Mouse (Mus musculus) NIH3T3 (cell line): ENCODE data around the gene Mtcl1.
"Not testable (repeated sequence)": the region's sequence is repeated elsewhere in the genome, so short reads cannot be mapped to it uniquely, and the experiment has no call there.

Experiments used
- DNase-seq: peaks from one replicate; pipeline ENCODE4 v3.0.0-alpha.2; 2012; ENCODE audit warnings: low read depth

Gene Mtcl1

DNA sequence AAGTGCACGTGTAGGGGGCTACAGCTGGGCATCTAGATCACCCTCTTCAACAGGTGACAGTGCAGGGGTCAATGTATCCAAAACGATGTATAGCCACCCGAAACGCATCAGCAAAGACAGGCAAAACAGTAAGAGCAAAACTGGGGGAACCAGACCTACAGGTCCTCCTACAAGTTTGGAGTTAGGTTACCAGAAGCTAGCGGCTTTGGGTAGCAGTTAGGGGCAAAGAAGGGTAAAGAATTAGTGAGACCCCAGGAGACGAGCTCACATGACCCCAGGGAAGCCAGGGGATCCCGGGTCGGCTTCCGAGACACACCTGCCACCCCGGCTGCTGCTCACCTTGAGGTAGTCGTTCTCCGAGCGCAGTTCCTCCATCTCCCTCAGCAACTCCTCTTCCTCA lies 1.6 kb downstream of the Mtcl1 start:
- no peak for DNase-seq

DNA sequence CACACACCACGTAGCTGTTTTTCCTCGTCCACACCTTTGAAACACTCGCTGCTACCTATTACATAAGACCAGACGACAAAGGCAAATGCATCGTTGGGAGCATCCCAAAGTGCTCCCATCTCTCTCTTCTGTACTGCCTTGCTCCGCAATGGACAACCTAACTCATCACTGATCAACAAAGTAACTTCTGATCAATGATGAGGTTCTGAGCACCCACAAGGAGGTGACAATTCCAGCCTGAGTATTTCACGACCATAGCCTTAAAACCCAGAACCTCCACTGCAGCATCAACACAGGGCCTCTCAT lies 2.6 kb downstream of the Mtcl1 start:
- no peak for DNase-seq

- DNase-seq = peak; percentile 20
These were observed 3.1 kb downstream of the Mtcl1 start for GRCm38 (mm10) chr17:66446196-66447006.

- DNase-seq = no peak
These were observed 5.4 kb downstream of the Mtcl1 start for GRCm38 (mm10) chr17:66444059-66444700.

DNA sequence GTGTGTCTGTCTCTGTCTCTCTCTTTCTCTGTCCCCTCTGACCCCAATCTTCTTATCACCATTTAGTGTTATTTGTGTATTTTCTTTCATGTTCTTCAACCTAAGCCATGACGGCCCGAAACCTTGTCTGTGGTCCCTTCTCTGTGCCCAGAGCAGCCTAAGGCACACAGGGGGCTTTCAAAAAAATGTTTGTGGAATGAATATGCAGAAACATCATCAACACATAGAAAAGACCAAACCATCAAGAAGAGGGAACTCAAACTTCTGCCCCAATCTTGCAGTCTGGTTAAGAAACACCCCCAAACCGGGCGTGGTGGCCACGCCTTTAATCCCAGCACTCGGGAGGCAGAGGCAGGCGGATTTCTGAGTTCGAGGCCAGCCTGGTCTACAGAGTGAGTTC lies 9.7 kb downstream of the Mtcl1 start:
- no peak for DNase-seq

- DNase-seq = no peak
These were observed 10.3 kb downstream of the Mtcl1 start for GRCm38 (mm10) chr17:66439051-66439753.

- DNase-seq = no peak
These were observed 11.4 kb downstream of the Mtcl1 start for GRCm38 (mm10) chr17:66438137-66438536.

DNA sequence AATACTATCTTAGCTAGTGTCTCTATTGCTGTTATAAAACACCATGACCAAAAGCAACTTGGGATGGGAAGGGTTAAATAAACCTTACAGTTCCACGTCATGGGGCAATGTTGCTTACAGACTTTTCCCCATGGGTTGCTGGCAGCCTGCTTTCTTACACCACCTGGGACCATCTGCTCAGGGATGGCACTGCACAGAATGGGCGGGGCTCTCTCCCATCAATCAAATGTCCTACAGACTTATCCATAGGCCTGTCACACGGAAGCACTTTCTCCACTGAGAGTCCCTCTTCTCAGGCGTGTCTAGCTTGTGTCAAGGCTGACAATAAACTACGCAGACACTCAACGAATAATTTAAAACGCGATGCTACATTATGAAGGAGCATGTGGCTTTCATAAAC lies 12.7 kb downstream of the Mtcl1 start:
- no peak for DNase-seq

- no peak for DNase-seq
These were observed 13.6 kb downstream of the Mtcl1 start for GRCm38 (mm10) chr17:66435982-66436381.

DNA sequence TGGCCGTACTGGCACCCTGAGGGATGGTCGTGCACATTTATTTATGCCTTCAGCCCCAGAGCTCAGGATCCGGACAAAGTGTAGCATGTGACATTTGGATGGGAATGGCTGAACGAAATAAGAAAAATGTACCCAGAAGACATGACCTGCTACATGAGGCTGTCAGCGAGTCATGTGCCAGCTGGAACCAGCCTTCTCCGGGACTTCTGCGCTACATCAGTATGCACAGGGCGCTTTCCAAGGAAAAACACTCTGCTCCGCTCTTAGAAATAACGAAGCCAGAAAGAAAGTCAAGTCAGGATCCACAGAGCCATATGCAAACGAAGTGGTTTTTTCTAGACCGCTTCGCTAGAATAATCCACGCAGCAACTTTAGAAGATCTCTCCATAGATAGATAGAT lies 14.5 kb downstream of the Mtcl1 start:
- no peak for DNase-seq

DNA sequence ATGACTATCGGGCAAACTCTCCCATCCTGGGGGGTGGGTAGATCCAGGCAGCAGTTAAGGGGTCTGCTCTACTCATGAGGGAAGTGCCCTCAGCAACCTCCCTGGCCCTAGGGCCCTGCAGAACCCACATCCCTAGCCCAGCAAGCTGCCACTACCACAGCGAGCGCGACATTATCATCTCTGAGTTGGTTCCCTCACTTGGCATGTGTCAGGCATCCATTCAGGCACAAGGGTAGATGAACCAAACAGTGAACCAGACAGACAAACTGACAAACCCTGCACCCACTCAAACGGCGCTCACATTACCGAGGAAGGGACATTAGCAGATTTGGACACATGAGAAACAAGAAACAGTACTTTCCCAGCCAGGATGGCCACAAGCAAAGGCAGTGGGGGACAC lies 15.0 kb downstream of the Mtcl1 start:
- DNase-seq = no peak

DNA sequence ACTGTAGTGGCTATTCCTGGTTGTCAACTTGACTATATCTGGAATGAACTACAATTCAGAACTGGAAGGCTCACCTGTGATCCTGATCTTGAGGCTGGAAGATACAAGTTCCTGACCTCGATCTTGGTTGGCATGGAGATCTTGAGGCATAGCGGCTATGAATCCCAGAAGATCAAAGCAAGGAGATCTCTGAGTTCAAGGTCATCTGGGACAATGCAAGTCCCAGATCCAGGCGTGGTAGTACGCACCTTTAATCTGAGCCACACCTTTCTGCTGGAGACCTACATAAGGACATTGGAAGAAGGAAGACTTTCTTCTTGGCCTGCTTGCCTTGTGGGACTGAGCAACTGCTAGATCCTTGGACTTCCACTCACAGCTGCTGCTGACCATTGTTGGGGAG lies 24.9 kb downstream of the Mtcl1 start:
- not testable (repeated sequence) for DNase-seq

GRCm38 (mm10) chr17:66419421-66419820 lies 30.1 kb downstream of the Mtcl1 start:
- peak; percentile 46 for DNase-seq

DNA sequence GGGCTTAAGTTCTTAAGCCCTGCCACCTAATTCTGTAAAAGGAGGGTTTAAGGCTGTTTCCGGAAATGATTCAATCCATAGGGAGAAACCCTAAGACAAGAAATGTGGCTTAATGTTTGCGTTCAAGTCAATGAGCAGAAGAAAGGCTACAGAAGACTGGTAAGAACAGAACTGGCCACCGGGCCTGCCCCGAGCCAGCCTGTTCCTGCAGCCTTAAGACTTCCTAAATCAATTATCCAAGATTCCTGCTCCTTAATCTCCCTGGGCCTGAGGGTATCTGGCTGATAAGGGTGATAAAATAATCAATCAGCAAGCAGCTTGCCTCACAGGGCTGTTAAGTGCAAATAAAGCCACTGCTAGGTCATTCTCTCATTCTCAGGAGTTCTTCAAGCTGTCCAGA lies 31.8 kb downstream of the Mtcl1 start:
- DNase-seq = no peak

DNA sequence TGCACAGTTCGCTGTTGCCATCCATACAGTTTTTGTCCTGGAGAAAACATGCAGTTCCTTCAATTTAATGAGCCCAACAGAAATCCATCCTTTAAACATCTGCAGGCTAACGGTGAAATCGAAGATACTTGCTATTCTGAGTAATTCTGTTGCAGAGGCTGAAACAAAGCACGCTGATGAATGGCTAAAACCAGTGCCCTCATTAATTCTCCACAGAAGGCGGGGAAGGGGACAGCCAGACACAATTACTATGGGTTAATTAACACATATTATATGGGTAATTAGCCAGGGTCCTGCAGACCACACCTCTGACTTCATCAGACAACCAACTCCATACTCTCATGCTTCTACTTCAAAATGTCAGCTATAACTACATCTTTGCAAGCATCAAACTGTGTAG lies 32.2 kb downstream of the Mtcl1 start:
- DNase-seq = no peak

DNA sequence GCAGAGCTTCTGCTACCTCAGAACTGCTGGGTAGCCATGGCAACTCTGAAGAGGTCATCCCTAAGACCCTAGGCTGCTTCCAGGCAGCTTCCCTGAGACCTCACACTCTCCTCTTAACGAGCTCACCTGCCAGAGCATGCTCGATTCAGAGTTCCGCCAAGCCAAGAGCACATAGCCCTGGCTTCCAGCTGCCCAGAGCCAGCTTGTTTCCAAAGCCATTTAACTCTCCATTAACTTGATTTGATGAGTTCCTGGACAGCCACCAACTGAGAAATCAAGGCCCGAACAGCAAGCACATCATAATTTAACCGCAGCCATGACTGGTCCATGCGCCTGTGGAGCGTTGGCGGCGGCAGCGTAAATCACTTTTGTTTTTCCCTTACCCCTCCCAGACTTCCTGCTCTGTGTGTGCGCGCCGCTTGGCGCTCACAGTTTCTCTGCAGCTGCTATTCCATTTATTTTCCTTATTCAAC lies 32.7 kb downstream of the Mtcl1 start:
- no peak for DNase-seq

- DNase-seq = no peak
These were observed 33.1 kb downstream of the Mtcl1 start for GRCm38 (mm10) chr17:66416436-66416835.

DNA sequence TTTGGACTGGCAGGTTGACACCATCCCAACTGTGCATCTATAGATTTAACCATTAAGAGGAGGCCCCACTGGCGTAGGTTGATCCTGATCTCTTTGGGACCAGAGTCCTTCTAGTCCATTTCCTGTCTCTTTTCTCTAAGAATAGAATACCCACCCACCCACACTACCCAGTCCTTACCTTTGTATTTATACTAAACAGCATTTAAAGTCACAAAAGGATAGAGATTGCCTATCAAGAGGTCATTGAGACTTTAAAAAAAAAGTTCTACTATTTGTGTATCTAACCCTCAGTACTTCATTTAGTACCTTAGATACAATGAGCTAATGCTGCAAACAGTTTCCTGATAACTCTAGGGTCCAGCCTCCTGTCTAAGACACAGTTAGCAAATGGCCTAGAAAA lies 35.2 kb downstream of the Mtcl1 start:
- DNase-seq = no peak

GRCm38 (mm10) chr17:66412155-66412970 lies 37.2 kb downstream of the Mtcl1 start:
- no peak for DNase-seq

DNA sequence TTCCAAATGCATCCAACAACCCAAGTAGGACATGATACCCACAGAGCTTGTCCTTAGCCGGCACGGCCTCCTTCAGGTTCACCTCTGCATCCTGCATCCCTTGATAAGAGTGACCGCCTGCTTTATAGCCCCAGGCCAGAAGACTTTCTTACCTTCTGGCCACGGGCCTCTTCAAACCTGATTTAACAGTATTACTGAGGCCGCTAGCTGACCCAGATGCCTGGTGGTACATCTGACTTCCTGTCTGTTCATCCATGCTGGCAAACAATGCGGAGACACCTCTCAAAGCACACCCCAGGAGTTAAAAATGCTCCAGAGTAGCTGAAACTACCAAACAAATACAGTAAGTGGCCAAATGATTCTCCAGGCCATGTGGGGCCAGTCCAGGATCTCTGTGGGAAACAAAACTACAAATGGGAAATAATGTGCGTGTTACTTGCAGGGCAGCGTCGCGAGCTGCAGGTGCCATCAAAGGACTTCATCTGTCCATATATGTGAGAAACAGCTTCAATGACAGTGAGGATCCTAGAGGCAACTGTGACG lies 38.6 kb downstream of the Mtcl1 start:
- DNase-seq = no peak

GRCm38 (mm10) chr17:66409070-66409605 lies 40.4 kb downstream of the Mtcl1 start:
- no peak for DNase-seq

DNA sequence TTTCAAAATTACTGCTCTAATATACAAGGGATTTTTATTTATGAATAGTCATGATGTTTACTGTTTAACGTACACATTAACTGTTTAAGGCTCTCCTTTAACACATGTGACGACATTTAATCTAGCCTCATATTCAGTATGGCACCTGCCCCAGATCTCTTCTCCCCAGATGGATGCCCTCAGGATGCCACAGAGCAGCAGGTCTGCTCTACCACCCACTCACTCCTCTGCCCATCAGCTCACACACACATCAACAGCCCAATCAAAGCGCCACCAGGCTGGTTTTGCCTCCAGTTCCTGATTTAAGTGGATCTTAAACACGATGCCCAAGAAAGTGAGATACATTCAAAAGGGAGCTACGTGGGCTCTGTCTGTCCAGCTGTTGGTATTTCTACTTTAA lies 41.1 kb downstream of the Mtcl1 start:
- DNase-seq = no peak
